Mouse (Mus musculus) spleen, postnatal 10 days (tissue): ENCODE measurements around the gene Nol3.
"Not testable (repeated sequence)": the region's sequence is repeated elsewhere in the genome, so short reads cannot be mapped to it uniquely, and the experiment has no call there.

Experiments
- DNase-seq, 2 experiments: peaks; one replicate each; pipeline ENCODE4 v3.0.0; 2021 to 2022; ENCODE audit warnings: low spot score in 2 of 2

Nol3 gene

DNA sequence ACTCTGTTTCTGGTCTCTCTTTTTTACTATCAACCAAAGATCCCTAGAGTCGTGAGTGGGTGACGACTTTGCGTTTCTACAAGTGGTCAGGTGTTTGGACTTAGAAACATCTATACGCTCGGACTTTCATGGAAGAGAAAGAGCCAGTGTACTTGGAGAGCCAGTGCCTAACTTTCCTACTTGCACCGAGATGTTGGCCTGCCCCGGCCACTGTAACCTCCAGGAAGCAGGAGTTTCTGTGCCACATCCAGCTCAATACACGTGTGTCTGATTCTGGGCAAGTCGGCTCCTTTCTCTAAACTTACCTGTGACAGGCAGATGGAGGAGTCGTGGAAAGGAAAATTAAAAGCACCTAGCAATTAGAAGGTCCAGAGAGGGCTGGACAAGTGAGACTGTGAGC lies at the start of gene Nol3:
TSS of gene Nol3 (plus strand) at position 301 of the 400 bp plus-strand sequence.
- DNase-seq = no peak

DNA sequence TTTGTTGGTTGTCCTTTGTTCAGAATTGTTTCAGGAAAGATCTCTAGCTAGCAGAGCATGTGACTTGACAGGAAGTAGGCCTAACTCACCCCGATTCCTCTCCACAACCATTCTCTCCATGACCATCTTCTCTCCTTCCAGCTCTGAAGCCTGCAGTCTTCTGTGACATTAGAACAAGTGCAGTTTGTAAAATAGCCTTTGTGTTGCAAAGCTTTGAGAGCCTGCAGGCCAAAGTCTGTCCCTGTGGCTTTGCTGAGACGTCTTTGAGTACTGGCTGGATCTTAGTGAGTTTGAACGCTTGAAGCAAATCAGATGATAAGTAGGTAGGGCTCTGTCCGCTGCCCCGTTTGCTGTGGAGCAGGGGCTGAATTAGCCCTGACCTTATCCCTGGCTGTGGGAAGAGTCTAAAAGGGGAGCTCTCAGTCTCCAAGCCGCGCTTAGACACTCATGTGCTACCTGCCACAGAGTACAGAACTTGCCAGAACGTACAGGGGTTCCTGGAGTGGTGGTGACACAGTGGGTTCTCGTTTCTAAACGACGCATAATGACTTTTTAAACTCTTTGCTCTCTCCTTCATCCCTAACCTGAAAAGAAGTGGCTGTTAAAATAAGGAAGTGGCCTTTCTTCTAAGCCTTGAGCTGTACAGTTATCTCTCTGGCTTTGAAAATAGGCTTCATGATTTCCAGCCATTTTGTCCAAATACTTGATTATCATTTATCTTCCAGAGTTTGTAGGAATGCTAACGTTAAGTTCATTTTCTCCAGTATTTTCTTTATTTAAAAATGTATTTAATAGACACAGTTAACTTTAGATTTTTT lies 44.2 kb upstream of the Nol3 start:
- no peak for DNase-seq

DNA sequence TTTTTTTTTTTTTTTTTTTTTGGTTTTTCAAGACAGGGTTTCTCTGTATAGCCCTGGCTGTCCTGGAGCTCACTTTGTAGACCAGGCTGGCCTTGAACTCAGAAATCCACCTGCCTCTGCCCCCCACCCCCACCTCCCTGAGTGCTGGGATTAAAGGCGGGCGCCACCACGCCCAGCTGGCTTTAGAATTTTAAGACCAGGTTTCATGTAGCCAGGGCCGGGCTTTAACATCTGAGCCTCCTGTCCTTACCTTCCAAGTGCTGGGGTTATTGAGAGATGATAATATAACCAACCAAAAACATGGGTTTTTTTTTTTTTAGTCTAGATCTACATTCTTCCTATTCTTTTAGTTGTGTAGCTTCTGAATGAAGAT lies 43.6 kb upstream of the Nol3 start:
- DNase-seq = not testable (repeated sequence)

DNA sequence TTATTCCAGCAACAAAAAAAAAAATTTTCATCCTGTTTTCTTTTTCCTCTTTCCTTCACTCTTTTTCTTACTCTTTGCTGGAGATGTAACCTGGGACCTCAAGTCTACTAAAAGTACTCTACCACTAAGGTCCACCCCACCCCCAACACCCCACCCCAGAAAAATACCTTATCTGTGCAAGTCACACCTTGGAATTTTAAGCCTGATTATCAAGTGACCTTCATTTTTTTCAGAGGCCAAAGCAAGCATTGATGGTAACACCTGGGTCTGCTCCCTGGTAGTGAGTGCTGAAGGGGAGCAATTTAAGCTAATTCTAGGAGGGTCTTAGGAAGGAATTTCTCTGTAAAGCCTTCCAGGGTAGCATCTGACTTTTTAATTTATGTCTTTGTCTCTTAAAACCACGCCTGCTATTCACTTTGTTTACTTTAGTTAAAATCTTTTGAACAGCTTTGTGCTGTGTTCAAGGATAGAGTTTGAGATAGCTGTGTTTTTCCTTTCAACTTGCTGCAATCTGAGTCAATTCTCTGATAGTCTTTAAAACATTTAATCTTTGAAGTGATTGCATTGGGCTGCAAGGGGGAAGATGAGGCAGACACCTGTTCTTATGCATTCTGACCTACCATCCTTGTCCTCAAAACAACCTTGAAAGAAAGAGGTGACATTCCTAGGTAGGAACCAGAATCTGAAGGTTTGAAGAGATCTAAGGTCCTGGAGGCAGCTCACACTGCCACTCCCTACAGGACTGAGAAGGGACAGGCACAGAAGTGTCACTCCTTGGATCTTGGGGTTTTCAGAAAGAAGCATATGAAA lies 42.6 kb upstream of the Nol3 start:
- no peak for DNase-seq

DNA sequence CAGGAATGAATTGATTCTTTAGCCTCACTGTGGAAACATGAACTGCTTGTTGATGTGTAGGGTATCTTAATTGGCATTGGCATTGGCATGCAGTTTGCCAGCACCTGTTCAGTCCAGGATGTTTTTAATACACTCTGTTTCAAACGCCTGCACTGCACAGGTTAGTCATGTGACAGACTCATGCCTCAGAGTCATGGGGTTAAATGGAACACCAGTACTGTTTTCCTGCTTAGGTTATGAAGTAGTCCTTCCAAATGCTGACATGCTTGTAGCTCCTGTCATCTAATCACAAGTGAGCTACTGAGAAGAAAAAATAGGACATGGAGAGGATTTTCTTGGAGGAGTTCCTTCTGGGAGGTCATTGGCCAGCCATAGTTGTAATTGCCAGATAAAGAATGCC lies 40.7 kb upstream of the Nol3 start:
- no peak for DNase-seq

DNA sequence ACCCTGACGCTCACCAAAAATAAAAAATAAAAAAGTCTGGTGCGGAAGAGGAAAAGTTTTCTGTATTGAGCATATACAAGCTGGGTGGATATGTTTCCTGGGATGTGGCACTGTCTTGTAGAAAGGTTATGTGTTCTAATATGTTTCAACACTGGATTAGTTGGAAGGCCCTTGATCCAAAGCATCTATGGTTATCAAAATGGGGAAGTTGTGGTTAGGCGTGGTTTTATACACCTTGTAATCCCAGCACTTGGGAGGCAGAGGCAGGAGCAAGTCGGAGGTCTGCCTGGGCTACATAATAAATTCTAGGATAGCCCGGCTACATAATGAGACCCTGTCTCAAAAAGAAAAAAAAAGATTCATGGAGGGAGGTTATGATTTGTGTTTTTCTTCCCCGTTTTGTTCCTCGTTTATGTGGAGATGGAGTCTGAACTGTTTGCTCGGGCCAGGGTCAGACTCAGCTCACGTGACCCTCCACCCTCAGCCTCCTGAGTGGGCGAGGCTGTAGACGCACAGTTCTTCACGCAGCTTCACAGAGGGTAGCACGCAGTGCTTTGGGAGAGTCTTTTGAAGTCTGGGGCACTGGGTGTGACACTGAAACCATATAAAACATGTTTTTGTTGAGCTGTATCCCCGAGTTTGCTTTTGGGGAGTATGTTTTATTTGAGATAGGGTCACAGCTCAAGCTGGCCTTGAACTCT lies 38.3 kb upstream of the Nol3 start:
- DNase-seq = no peak

DNA sequence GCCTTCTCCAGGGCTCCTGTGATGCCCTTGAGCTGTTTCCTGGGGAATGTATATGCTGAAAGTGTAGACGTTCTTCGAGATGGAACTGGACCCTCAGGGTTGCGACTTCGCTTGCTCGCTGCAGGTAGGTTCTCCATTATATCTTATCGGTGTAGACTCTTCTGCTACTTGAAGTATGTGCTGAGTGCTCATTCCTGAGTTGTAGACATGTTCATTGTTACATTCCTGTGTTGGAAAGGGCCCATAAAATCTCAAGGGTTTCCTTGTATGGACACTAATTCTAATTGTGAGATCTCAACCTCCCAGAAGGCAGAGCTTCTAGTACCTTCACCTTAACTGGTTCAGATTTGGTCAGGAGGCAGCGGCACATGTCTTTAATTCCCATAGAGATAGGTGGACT lies 34.9 kb upstream of the Nol3 start:
- no peak for DNase-seq

DNA sequence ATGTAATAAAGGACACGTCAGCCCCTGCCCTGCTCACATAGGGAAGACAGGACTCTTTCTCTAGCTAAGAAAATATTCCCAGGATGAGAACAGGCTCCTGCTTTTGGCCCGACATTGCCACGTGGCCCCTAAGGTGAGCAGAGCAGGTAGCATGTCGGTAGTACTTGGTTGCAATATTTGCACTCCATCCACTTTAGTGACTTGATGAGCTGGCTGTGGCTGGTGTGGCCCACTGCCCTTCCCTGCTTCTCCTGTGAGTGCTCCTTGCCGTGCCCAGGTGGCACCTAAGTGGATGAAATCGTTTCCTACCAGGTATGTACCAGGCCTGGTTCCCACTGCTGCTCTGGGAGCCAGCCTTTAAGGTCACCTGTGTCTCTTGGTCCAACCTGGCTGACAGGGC lies 24.0 kb upstream of the Nol3 start:
- no peak for DNase-seq

DNA sequence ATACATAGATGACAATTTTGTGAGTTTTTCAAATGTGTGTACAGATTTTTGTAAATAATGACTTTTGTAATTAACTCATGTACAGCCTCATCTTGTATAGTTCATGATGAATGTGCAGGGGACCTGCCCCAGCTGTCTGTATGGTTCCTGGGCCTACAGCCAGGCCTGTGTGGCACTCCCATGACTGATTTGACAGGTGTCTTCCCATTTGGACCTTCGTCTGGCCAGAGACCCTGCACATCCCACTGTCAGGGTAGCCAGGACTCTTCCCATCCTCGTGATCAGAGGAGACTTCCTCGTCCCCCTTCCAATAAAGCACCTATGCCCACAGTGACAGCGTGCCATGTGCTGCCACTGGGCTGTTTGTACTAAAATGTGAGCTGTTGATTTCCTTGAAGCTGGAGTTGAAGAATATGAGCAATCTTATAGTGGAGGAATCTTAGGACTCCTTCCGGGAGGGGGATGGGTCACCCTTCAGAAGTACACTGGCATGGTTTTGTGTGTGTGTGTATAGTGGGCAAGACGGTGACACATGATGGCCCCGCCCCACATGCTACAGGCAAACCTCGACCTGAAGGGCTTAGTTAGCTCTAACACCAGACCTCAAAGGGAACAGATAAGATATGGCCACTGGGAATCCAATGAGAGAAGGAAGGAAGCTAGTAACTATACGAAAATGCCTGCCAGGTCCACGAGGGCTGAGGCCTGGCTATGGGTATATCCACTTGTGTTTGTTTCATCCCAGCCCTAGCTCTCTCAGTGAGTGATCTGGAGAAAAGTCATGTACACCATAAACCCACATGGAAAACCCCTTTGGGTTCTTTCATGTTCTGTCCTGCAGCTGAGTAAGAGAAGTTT lies 23.0 kb upstream of the Nol3 start:
- no peak for DNase-seq

DNA sequence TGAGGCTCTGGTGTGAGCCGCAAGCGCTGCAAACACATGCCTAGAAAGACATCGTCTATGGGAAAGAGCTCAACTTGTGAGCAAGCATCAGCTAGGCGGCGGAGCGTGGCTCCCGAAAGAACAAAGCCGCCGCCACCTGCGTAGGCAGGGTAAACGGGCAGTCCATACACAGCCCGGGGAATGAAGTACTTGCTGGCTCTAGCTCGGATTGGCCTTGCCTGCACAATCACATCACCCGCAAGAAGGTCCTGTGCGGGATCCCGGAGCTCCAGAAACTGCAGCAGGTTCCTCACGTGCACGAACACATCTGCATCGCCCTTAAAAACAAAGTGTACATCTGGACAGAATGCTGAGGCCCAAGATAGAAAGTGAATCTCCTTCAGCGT lies 22.2 kb upstream of the Nol3 start:
- no peak for DNase-seq

DNA sequence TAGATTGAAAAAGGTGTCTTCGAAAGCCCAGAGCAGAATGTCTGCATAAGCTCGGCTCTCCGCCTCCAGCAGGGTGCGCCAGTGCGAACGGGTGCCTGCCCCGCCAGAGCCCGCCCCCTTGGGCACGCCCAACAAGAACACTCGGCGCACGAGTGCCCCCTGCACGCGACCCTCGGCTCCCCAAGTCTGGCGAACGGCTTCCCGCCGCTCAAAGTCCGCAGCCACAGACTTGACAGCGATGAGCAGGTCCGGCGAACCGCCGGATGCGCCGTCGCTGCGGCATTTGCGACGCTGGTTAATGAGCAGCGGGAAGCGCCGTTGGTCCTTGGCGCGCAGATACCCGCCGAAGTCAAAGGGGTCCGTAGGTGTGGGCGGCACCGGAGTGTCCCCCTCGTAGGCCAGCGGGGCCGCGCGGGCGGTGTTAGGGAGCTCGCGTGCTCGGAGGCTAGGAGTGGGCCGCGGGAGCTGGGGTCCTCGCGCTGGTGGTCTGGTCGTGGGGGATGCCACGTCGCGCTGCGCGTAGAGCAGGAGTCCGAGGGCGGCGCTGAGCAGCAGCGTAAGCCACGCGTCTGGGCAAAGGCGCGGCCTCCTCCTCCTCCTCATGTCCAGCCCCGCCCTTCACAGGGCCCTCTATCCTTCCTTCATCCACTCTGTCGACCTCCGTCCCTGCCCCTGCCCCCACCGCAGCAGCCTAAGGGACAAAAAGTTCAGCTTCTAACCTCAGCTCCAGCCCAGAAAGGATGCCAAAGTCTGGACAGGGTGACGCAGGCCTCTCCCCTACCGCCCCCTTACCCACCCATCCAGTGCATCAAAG lies 21.6 kb upstream of the Nol3 start:
- peak; percentile 88 to 96 for DNase-seq

DNA sequence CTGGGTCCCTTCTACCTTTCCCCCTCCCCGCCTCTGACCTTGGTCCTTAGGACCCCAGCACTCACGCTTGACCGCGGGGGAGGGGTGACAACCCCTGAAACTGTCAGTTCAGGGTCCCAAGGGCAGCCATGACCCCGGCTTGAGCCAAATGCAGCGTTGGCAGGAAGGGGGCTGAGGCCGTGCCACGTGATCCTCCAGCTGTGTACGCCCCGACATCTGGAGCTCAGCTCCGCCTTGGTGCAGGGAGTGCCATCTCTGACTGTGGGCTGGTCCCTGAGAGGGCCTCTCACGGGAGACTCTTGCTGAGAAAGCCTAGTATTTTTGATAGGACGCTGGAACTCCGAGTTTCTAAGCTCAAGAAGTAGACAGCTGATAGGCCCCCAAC lies 21.0 kb upstream of the Nol3 start, which contains the start of gene B3gnt9:
TSS of gene B3gnt9 (minus strand) at position 188 of the 385 bp plus-strand sequence.
- peak in 1 of 2 experiments; percentile 74 for DNase-seq

DNA sequence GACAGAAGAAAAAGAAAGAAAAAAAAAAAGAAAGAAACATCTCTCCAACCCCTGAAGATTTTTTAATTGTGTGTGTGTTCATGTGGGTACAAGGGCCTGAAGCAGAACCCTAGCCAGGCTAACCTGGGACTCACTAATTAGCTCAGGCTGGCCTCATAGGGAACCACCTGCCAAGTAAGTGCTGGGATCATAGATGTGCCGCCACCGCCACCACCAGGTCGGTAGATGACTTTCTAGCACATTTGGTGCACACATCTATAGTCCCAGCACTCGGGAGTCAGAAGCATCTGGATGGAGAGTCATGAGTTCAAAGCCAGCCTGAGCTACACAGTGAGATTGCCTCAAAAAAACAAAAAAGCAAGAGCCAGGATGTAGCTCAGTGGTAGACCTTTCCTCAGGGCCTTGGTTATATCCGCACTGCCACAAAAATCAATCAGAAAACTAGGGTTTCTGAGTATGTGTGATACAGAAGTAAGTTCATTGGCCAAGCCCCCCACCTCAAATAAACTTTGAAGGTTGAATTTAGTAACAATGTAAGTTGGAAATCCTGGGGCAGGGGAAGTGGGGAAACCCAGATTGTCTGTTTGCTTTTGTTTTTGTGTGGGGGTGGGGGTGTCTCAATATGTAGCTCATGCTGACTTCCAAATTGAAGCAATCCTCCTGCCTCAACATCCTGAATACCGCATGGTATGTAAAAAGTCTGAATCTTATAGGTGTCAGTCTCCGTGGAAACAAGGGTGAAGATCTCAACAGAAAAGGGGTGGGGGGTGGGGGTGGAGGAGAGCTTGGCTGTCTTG lies 18.4 kb upstream of the Nol3 start:
- DNase-seq = no peak

DNA sequence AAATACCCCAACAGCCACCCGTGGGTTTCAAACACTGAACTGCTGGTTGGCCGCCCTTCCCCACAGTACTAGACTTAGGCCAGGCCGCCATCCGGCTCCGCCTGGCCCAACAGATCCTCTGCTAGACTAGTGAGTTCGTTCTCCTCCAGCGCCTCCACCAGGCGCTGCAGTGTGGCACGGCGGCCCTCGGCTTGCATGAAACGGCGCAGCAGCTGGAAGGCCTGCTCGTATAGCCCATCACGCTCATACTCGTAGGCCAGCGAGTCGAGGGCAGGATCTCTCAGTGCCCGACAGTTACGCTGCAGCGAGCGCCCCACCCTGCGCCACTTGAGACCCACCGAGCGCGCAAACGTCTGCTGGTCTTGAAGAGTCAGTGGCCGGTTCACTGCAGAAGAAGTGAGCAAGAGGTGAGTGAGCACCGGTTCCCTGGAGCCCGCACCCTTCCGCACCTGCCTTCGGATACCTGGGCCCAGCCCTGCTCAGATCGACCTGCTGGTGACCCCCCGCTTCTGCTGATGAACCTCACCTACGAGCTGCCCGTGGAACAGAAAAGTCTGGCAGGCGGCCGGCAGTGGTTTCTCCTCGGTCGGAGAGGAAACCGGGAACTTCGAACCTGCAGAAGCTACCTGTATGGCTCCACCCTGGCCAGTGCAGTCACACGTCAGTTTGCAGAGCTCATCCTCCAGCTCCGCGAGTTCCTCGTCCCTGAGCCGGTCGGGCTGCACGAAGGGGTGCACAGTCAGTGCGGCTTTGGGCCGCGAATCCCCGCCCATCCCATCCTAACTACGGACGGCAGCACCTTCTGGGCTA lies 16.8 kb upstream of the Nol3 start:
- no peak for DNase-seq

DNA sequence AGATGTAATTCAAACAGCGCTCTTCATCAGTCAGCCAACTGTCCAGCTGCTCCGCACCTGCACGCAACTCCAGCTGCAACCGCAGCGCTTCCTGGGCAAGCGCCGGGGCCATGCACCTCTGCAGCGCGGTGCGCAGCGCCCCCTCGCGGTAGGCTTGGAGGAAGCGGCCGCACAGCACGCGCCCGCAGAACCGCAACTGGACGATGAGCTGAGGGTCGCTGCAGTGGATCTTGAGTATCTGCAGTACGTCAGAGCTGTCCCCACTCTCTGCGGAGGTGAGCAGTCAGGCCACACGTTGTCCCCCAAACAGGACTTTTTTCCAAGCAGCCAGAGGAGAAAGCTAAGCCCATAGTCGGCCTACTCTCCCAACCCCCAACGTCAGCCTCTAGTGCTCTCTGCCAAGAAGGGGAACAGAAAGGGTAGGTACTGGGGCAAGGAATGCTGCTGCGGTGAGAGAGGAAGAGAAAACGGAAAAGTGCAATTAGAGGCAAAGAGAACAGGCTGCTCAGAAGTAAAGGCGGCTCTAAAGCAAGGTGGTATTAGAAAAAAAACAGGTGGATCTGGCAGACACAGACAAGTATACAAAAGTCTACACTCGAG lies 16.1 kb upstream of the Nol3 start:
- peak; percentile 80 to 88 for DNase-seq

DNA sequence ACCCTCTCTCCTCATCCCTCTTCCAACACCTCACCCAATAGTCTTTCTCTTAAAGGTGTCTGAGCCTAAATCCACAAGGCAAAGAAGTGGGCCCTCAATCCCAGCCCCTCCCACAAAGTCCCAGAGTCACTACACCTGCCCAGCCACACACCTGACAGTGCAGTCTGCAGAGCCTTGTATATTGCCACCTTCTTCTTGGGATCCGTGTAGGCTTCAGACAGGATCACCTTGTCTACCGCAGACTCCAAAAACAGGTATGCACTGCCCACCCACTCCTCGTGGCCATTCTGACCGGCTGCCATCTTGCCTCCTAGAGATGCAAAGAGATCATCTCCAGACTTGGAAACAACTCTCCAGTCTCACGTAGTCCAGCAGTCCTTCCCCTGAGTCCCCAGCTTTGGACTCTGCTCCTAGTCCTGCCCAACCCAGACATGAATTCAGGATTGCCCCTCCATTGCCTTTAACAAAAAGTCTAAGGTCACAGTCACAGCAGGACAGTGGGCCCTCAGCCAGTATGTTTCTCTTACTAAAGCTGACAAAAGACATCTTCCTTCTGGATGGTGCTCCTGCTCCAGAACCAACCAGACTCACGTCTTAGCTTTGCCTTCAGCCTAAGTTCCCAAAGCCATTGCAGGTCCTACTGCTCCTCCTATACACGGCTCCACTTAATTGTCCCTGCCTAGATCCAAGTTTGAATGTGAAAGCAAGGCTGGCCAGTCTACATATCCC lies 15.4 kb upstream of the Nol3 start:
- no peak for DNase-seq

DNA sequence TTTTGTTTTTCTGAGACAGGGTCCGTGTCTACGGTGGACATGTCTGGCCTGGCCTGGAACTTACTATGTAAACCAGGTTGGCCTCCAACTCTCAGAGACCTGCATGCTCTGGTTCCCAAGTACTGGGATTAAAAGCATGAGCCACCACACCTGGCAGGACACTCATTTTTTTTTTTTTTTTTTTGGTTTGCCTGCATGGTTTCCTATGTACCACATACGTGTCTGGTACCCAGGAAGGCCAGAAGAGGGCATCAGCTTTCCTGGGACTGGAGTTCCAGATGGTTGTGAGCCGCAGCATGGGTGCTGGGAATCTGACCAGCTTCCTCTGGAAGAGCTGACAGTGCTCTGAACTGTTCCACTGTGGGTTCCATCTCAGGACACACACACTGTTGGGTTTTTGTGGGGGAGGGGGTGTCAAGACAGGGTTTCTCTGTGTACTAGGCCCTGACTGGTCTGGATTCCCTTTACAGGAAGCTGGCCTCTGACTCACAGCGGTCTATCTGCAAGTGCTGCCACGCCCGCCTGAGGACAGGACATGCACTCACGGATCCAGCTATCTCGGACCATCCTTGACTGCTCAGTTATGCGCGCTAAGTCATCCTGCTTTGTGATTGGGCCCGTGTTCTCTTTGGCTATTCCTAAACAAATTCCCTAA lies 14.5 kb upstream of the Nol3 start:
- no peak for DNase-seq
